Mouse (Mus musculus) frontal cortex, postnatal 36 days (tissue): ENCODE data around the gene Hyal3.
A peak's percentile ranks its signal among the peaks of the same experiment; 100 is the strongest.

Experiments
- DNase-seq, 2 experiments: peaks; one replicate each; pipeline ENCODE4 v3.0.0; 2022; ENCODE audit warnings: low spot score in 2 of 2

The Hyal3 gene

GRCm38 (mm10) chr9:107580501-107581317, at the start of gene Hyal3:
TSS of gene Hyal3 (plus strand) at chr9:107580818.
- peak; percentile 89 to 94 for DNase-seq

- peak; percentile 92 to 96 for DNase-seq
These were observed 46.7 kb upstream of the Hyal3 start, which contains the start of gene Tmem115 for GRCm38 (mm10) chr9:107533791-107534407. TSS of gene Tmem115 (plus strand) at chr9:107533945.

- no peak for DNase-seq
These were observed 46.0 kb upstream of the Hyal3 start for GRCm38 (mm10) chr9:107534408-107535202.

- DNase-seq, result no peak
These were observed 42.4 kb upstream of the Hyal3 start for GRCm38 (mm10) chr9:107538231-107538630.

- no peak for DNase-seq
These were observed 41.9 kb upstream of the Hyal3 start for GRCm38 (mm10) chr9:107538711-107539110.

- no peak for DNase-seq
These were observed 40.7 kb upstream of the Hyal3 start for GRCm38 (mm10) chr9:107539940-107540339.

GRCm38 (mm10) chr9:107540420-107540819, 40.2 kb upstream of the Hyal3 start:
- DNase-seq, result no peak

GRCm38 (mm10) chr9:107541005-107541404, 39.6 kb upstream of the Hyal3 start:
- no peak for DNase-seq

GRCm38 (mm10) chr9:107541474-107542351, 38.9 kb upstream of the Hyal3 start, which contains the start of the genes Cyb561d2 and Nprl2:
TSS of gene Cyb561d2 (minus strand) at chr9:107542193.
TSS of gene Nprl2 (plus strand) at chr9:107542226.
- peak; percentile 95 to 97 for DNase-seq

- DNase-seq, result no peak
These were observed 38.3 kb upstream of the Hyal3 start for GRCm38 (mm10) chr9:107542352-107542686.

- no peak for DNase-seq
These were observed 37.9 kb upstream of the Hyal3 start for GRCm38 (mm10) chr9:107542721-107543120.

GRCm38 (mm10) chr9:107543299-107543698, 37.3 kb upstream of the Hyal3 start:
- no peak for DNase-seq

GRCm38 (mm10) chr9:107544196-107544700, 36.4 kb upstream of the Hyal3 start:
- no peak for DNase-seq

GRCm38 (mm10) chr9:107544729-107545128, 35.9 kb upstream of the Hyal3 start:
- no peak for DNase-seq

- DNase-seq, result no peak
These were observed 35.4 kb upstream of the Hyal3 start for GRCm38 (mm10) chr9:107545199-107545598.

GRCm38 (mm10) chr9:107545602-107546001, 35.0 kb upstream of the Hyal3 start:
- DNase-seq, result peak; percentile 61 to 78

- DNase-seq, result peak; percentile 83 to 91
These were observed 33.6 kb upstream of the Hyal3 start, which contains the start of gene Zmynd10 for GRCm38 (mm10) chr9:107547026-107547425. TSS of gene Zmynd10 (plus strand) at chr9:107547298.

GRCm38 (mm10) chr9:107547957-107548356, 32.7 kb upstream of the Hyal3 start:
- DNase-seq, result no peak

GRCm38 (mm10) chr9:107548820-107549219, 31.8 kb upstream of the Hyal3 start:
- DNase-seq, result no peak

- DNase-seq, result no peak
These were observed 31.1 kb upstream of the Hyal3 start for GRCm38 (mm10) chr9:107549297-107550074.
